In genomic region chr8:85119052-85119981, GRCm38 (mm10) we compare ENCODE assay signal across 8 mouse cellular contexts. TPM values are rescaled to one million over a fixed set of nuclear protein-coding genes. Genes with fewer than 3 reads are reported as not detected.
A peak's percentile ranks its signal among the peaks of the same experiment; 100 is the strongest.
DNase-seq lines count a peak whose midpoint lies in the region; ATAC-seq lines count a peak whose summit lies in the region.

No protein-coding gene starts in this region.

- H3K27ac ChIP-seq in intestine, embryonic 15.5 days, result peak overlapping the region; percentile 79

- H3K4me3 ChIP-seq in intestine, embryonic 15.5 days (replicated peaks), result peak overlapping the region; percentile 67
- H3K4me3 ChIP-seq in megakaryocyte, embryonic 14.5 days (replicated peaks), result peak overlapping the region; percentile 81

- H3K36me3 ChIP-seq in intestine, embryonic 15.5 days, result no peaks in the 10 kb centered on the region
- no peaks in the 10 kb centered on the region for H3K36me3 ChIP-seq in megakaryocyte, embryonic 14.5 days (replicated peaks; ENCODE audit: low read length)

- H3K9ac ChIP-seq in intestine, embryonic 15.5 days, result peak overlapping the region; percentile 76

- no peaks in the 10 kb centered on the region for H3K4me1 ChIP-seq in intestine, embryonic 15.5 days (replicated peaks)
- peaks cover 5% of the 10 kb centered on the region for H3K4me1 ChIP-seq in megakaryocyte, embryonic 14.5 days

- no peaks in the 10 kb centered on the region for H3K27me3 ChIP-seq in intestine, embryonic 15.5 days (replicated peaks)
- peaks cover 25% of the 10 kb centered on the region for H3K27me3 ChIP-seq in megakaryocyte, embryonic 14.5 days (replicated peaks)

- DNase-seq in adrenal gland, postnatal 14 days, result peak; percentile 87
- peak; percentile 91 for DNase-seq in embryo, embryonic 11 days
- peak; percentile 50 to 63 for DNase-seq in gastrocnemius, postnatal 36 days
- DNase-seq in left cerebral cortex, postnatal 10 days (ENCODE audit: extremely low spot score in 1 of 2, low spot score in 2 of 2), result peak; percentile 76 to 88
- peak; percentile 79 to 80 for DNase-seq in right cerebral cortex, postnatal 36 days (ENCODE audit: low spot score in 2 of 2)

- 5% methylated on average over 37 of the region's 37 CpGs for WGBS in intestine, embryonic 15.5 days

- ATAC-seq in intestine, embryonic 15.5 days, result peak; percentile 97
- no peak for ATAC-seq in erythroid progenitor cell, adult 5-6 weeks (replicated peaks; ENCODE audit: low FRiP score, poor library complexity, severe bottlenecking)

- peak overlapping the region; percentile 86 for H3K4me2 ChIP-seq in intestine, embryonic 15.5 days (replicated peaks)

- intact Hi-C loops in gastrocnemius, postnatal 36 days (cut with DNase I), result no loop called here
- intact Hi-C loops in left cerebral cortex, postnatal 10 days (cut with DNase I), result no loop called here

- H3K9me3 ChIP-seq in intestine, embryonic 15.5 days, result no peaks in the 10 kb centered on the region
- no peaks in the 10 kb centered on the region; the same call in 1 of the 2 replicates for H3K9me3 ChIP-seq in megakaryocyte, embryonic 14.5 days

RNA-seq across cellular contexts. Expression of gene Zfp791, which starts 3.6 kb away (rescaled TPM):
- total RNA-seq in adrenal gland, postnatal 14 days (2021), result 2.0 and 2.8 TPM in 2 replicates
- 1 to 10 TPM in 1 of 2 experiments, under 1 TPM in 1; 0.76 to 1.1 TPM for total RNA-seq in gastrocnemius, postnatal 36 days (2021)
- 2.7 TPM in 2 replicates for polyA plus RNA-seq in intestine, embryonic 15.5 days (2015; fragmentation: Nextera tagmentation; extraction: Ambion mirVana)
- 1 to 10 TPM; 5.6 to 6.0 TPM for total RNA-seq in left cerebral cortex, postnatal 10 days (2021)
- polyA plus RNA-seq in megakaryocyte, embryonic 14.5 days (2012; ENCODE audit: insufficient read depth, low replicate concordance), result not detected in 2 replicates
- total RNA-seq in erythroid progenitor cell, adult 5-6 weeks (2015; ENCODE audit: low replicate concordance), result not detected in 2 replicates
- not detected in 2 replicates for total RNA-seq in erythroid progenitor cell, adult 5-6 weeks (2017; ENCODE audit: low replicate concordance)

RNA-seq across cellular contexts. Expression of gene Cks1brt, which starts 32.4 kb away (rescaled TPM):
- not detected in 2 replicates for total RNA-seq in adrenal gland, postnatal 14 days (2021)
- not detected for total RNA-seq in gastrocnemius, postnatal 36 days (2021)
- not detected in 2 replicates for polyA plus RNA-seq in intestine, embryonic 15.5 days (2015; fragmentation: Nextera tagmentation; extraction: Ambion mirVana)
- total RNA-seq in left cerebral cortex, postnatal 10 days (2021), result not detected
- not detected in 2 replicates for polyA plus RNA-seq in megakaryocyte, embryonic 14.5 days (2012; ENCODE audit: insufficient read depth, low replicate concordance)
- total RNA-seq in erythroid progenitor cell, adult 5-6 weeks (2015; ENCODE audit: low replicate concordance), result not detected in 2 replicates
- total RNA-seq in erythroid progenitor cell, adult 5-6 weeks (2017; ENCODE audit: low replicate concordance), result not detected in 2 replicates

RNA-seq across cellular contexts. Expression of gene Man2b1, which starts 36.2 kb away (rescaled TPM):
- 49.8 and 56.3 TPM in 2 replicates for total RNA-seq in adrenal gland, postnatal 14 days (2021)
- 1 to 10 TPM; 9.0 TPM for total RNA-seq in gastrocnemius, postnatal 36 days (2021)
- 55.4 and 55.7 TPM in 2 replicates for polyA plus RNA-seq in intestine, embryonic 15.5 days (2015; fragmentation: Nextera tagmentation; extraction: Ambion mirVana)
- total RNA-seq in left cerebral cortex, postnatal 10 days (2021), result 10 to 100 TPM; 35.6 to 37.2 TPM
- 3.8 and 26.4 TPM in 2 replicates for polyA plus RNA-seq in megakaryocyte, embryonic 14.5 days (2012; ENCODE audit: insufficient read depth, low replicate concordance)
- 19.8 and 34.4 TPM in 2 replicates for total RNA-seq in erythroid progenitor cell, adult 5-6 weeks (2015; ENCODE audit: low replicate concordance)
- total RNA-seq in erythroid progenitor cell, adult 5-6 weeks (2017; ENCODE audit: low replicate concordance), result 7.0 and 13.2 TPM in 2 replicates

RNA-seq across cellular contexts. Expression of gene Wdr83, which starts 38.2 kb away (rescaled TPM):
- 30.0 and 30.9 TPM in 2 replicates for total RNA-seq in adrenal gland, postnatal 14 days (2021)
- total RNA-seq in gastrocnemius, postnatal 36 days (2021), result 10 to 100 TPM; 13.5 to 15.6 TPM
- 35.7 and 42.9 TPM in 2 replicates for polyA plus RNA-seq in intestine, embryonic 15.5 days (2015; fragmentation: Nextera tagmentation; extraction: Ambion mirVana)
- total RNA-seq in left cerebral cortex, postnatal 10 days (2021), result 10 to 100 TPM; 24.8 to 28.9 TPM
- 19.7 TPM in 1 of 2 replicates, not detected in the other for polyA plus RNA-seq in megakaryocyte, embryonic 14.5 days (2012; ENCODE audit: insufficient read depth, low replicate concordance)
- 30.6 and 35.6 TPM in 2 replicates for total RNA-seq in erythroid progenitor cell, adult 5-6 weeks (2015; ENCODE audit: low replicate concordance)
- 15.8 and 17.6 TPM in 2 replicates for total RNA-seq in erythroid progenitor cell, adult 5-6 weeks (2017; ENCODE audit: low replicate concordance)

RNA-seq across cellular contexts. Expression of gene Wdr83os, which starts 38.8 kb away (rescaled TPM):
- 68.3 and 70.3 TPM in 2 replicates for total RNA-seq in adrenal gland, postnatal 14 days (2021)
- 10 to 100 TPM; 37.3 to 44.5 TPM for total RNA-seq in gastrocnemius, postnatal 36 days (2021)
- polyA plus RNA-seq in intestine, embryonic 15.5 days (2015; fragmentation: Nextera tagmentation; extraction: Ambion mirVana), result 133 and 151 TPM in 2 replicates
- 10 to 100 TPM; 54.3 to 60.4 TPM for total RNA-seq in left cerebral cortex, postnatal 10 days (2021)
- 8.8 and 10.6 TPM in 2 replicates for polyA plus RNA-seq in megakaryocyte, embryonic 14.5 days (2012; ENCODE audit: insufficient read depth, low replicate concordance)
- 37.7 and 66.3 TPM in 2 replicates for total RNA-seq in erythroid progenitor cell, adult 5-6 weeks (2015; ENCODE audit: low replicate concordance)
- total RNA-seq in erythroid progenitor cell, adult 5-6 weeks (2017; ENCODE audit: low replicate concordance), result 7.3 and 23.1 TPM in 2 replicates
